Mouse (Mus musculus): ENCODE results near the gene Gm20449. TPM values are rescaled to one million over a fixed set of nuclear protein-coding genes. Genes with fewer than 3 reads are reported as not detected.

Gm20449 gene
- polyA plus RNA-seq, 1 experiment from 2014 or later, result not detected

Other genes with a start within 250 kb of the Gm20449 start
- gene AI987944, start 106.0 kb downstream of the Gm20449 start, polyA plus RNA-seq (2016; fragmentation: Nextera tagmentation; extraction: Ambion mirVana), result 11.5 and 12.9 TPM in 2 replicates
- 0.06 and 0.16 TPM in 2 replicates for gene Vmn2r57, start 50.7 kb downstream of the Gm20449 start, polyA plus RNA-seq (2016; fragmentation: Nextera tagmentation; extraction: Ambion mirVana)
- 11.0 and 11.1 TPM in 2 replicates for gene AW146154, start 473 bp upstream of the Gm20449 start, polyA plus RNA-seq (2016; fragmentation: Nextera tagmentation; extraction: Ambion mirVana)
- not detected in 2 replicates for gene Gm6871, start 74.2 kb upstream of the Gm20449 start, polyA plus RNA-seq (2016; fragmentation: Nextera tagmentation; extraction: Ambion mirVana)
- 14.4 and 16.5 TPM in 2 replicates for gene 2610021A01Rik, start 99.8 kb upstream of the Gm20449 start, polyA plus RNA-seq (2016; fragmentation: Nextera tagmentation; extraction: Ambion mirVana)
- 13.5 and 14.4 TPM in 2 replicates for gene Zfp788, start 133.8 kb upstream of the Gm20449 start, polyA plus RNA-seq (2016; fragmentation: Nextera tagmentation; extraction: Ambion mirVana)

All from forebrain, embryonic 10.5 days (tissue).